Mouse (Mus musculus) MEL (cell line): ENCODE data around the gene Zfp933. TPM values are rescaled to one million over a fixed set of nuclear protein-coding genes. Genes with fewer than 3 reads are reported as not detected.
"Not testable (repeated sequence)": the region's sequence is repeated elsewhere in the genome, so short reads cannot be mapped to it uniquely, and the experiment has no call there.

Experiments used
- DNase-seq: peaks from one replicate; pipeline ENCODE4 v3.0.0; 2011; ENCODE audit warnings: low read depth, low spot score
- H3K27ac ChIP-seq: 2 replicates; pipeline ENCODE4 v1.5.1; 2012; ENCODE audit warnings: low read depth, mild to moderate bottlenecking, control low read depth, low read length, moderate library complexity; ENCODE audit not compliant: control insufficient read depth
- H3K27me3 ChIP-seq, 2 experiments: fragments of 150-350 bp in 1 of 2; sonication (generic) in 1 of 2; 2 replicates each; pipeline ENCODE4 v1.6.1; 2012; ENCODE audit warnings: low read length in 2 of 2, mild to moderate bottlenecking in 2 of 2, improper control_type of control experiment in 1 of 2, moderate library complexity in 1 of 2; ENCODE audit not compliant: insufficient read depth in 2 of 2, control insufficient read depth in 1 of 2
- H3K36me3 ChIP-seq, 2 experiments: 2 replicates each; pipeline ENCODE4 v1.6.1; 2012 to 2014; ENCODE audit warnings: low read length in 2 of 2, improper control_type of control experiment in 1 of 2, inconsistent platforms in 1 of 2, mild to moderate bottlenecking in 1 of 2; ENCODE audit not compliant: insufficient read depth in 2 of 2, control insufficient read depth in 1 of 2
- H3K4me1 ChIP-seq, 2 experiments: fragments of 150-350 bp in 1 of 2; sonication (generic) in 1 of 2; 2 replicates each; pipeline ENCODE4 v1.6.1; 2012; ENCODE audit warnings: low read length in 2 of 2, improper control_type of control experiment in 1 of 2, mild to moderate bottlenecking in 1 of 2; ENCODE audit not compliant: insufficient read depth in 2 of 2, control insufficient read depth in 1 of 2
- H3K4me3 ChIP-seq, 2 experiments: fragments of 150-350 bp in 1 of 2; sonication (generic) in 1 of 2; 2 replicates each; pipeline ENCODE4 v1.5.1; 2012; ENCODE audit warnings: low read depth in 2 of 2, low read length in 2 of 2, mild to moderate bottlenecking in 2 of 2, moderate library complexity in 2 of 2, control low read depth in 1 of 2, improper control_type of control experiment in 1 of 2; ENCODE audit not compliant: control insufficient read depth in 1 of 2, insufficient read depth in 1 of 2
- H3K79me2 ChIP-seq: 2 replicates; pipeline ENCODE4 v1.6.1; 2012; ENCODE audit warnings: mild to moderate bottlenecking, low read length, moderate library complexity; ENCODE audit not compliant: control insufficient read depth, poor library complexity, insufficient read depth
- H3K9ac ChIP-seq: 2 replicates; pipeline ENCODE4 v1.6.1; 2012; ENCODE audit warnings: low read depth, mild to moderate bottlenecking, control low read depth, low read length, moderate library complexity; ENCODE audit not compliant: control insufficient read depth, poor library complexity, severe bottlenecking
- H3K9me3 ChIP-seq: fragments of 150-350 bp; sonication (generic); replicated peaks from 2 replicates; pipeline ENCODE4 v1.6.1; 2012; ENCODE audit warnings: mild to moderate bottlenecking, low read length, improper control_type of control experiment, moderate library complexity; ENCODE audit not compliant: insufficient read depth
- CHD2 ChIP-seq: IDR thresholded peaks from 2 replicates; pipeline ENCODE4 v1.6.1; 2011; ENCODE audit warnings: low read length, improper control_type of control experiment
- CTCF ChIP-seq, 3 experiments: IDR thresholded peaks in 2 of 3; conservative IDR thresholded peaks in 1 of 3; 2 replicates each; pipeline ENCODE4 v1.5.1; 2011 to 2012; ENCODE audit warnings: low read length in 3 of 3, low read depth in 2 of 3, mild to moderate bottlenecking in 2 of 3, improper control_type of control experiment in 1 of 3, inconsistent platforms in 1 of 3, mixed read lengths in 1 of 3, moderate library complexity in 1 of 3; ENCODE audit not compliant: control insufficient read depth in 1 of 3, insufficient read depth in 1 of 3, poor library complexity in 1 of 3, severe bottlenecking in 1 of 3
- ELF1 ChIP-seq: IDR thresholded peaks from 2 replicates; pipeline ENCODE4 v1.6.1; 2014; ENCODE audit warnings: low read depth, mild to moderate bottlenecking, inconsistent platforms, low read length, improper control_type of control experiment, moderate library complexity
- GATA1 ChIP-seq: IDR thresholded peaks from 2 replicates; pipeline ENCODE4 v1.6.1; 2011; ENCODE audit warnings: low read depth, low read length, improper control_type of control experiment
- HCFC1 ChIP-seq: IDR thresholded peaks from 2 replicates; pipeline ENCODE4 v1.6.1; 2012; ENCODE audit warnings: low read depth, mild to moderate bottlenecking, inconsistent platforms, low read length, improper control_type of control experiment, moderate library complexity
- JUND ChIP-seq: IDR thresholded peaks from 2 replicates; pipeline ENCODE4 v1.6.1; 2011; ENCODE audit warnings: low read depth, mild to moderate bottlenecking, improper control_type of control experiment, low read length
- MAZ ChIP-seq: IDR thresholded peaks from 2 replicates; pipeline ENCODE4 v1.6.1; 2012; ENCODE audit warnings: low read depth, mild to moderate bottlenecking, inconsistent platforms, low read length, improper control_type of control experiment
- MYB ChIP-seq: IDR thresholded peaks from 2 replicates; pipeline ENCODE4 v1.6.1; 2011; ENCODE audit warnings: mild to moderate bottlenecking, low read depth, low read length, improper control_type of control experiment
- NELFE ChIP-seq: IDR thresholded peaks from 2 replicates; pipeline ENCODE4 v1.6.1; 2011; ENCODE audit warnings: low read depth, low read length, improper control_type of control experiment
- POLR2A ChIP-seq, 2 experiments: IDR thresholded peaks; 2 replicates each; pipeline ENCODE4 v1.6.1; 2011 to 2012; ENCODE audit warnings: low read length in 2 of 2, mild to moderate bottlenecking in 2 of 2, control low read depth in 1 of 2, improper control_type of control experiment in 1 of 2, low read depth in 1 of 2, moderate library complexity in 1 of 2; ENCODE audit not compliant: control insufficient read depth in 1 of 2, insufficient read depth in 1 of 2, poor library complexity in 1 of 2
- POLR2AphosphoS5 ChIP-seq: IDR thresholded peaks from 2 replicates; pipeline ENCODE4 v1.6.1; 2012; ENCODE audit warnings: low read depth, borderline replicate concordance, mild to moderate bottlenecking, inconsistent platforms, low read length, moderate library complexity, mixed read lengths
- RAD21 ChIP-seq: IDR thresholded peaks from 2 replicates; pipeline ENCODE4 v1.6.1; 2011; ENCODE audit warnings: mild to moderate bottlenecking, low read depth, low read length, improper control_type of control experiment
- RCOR1 ChIP-seq: IDR thresholded peaks from 2 replicates; pipeline ENCODE4 v1.6.1; 2012; ENCODE audit warnings: low read depth, mild to moderate bottlenecking, inconsistent platforms, low read length, improper control_type of control experiment
- SIN3A ChIP-seq: IDR thresholded peaks from 2 replicates; pipeline ENCODE4 v1.6.1; 2012; ENCODE audit warnings: low read length, improper control_type of control experiment, inconsistent platforms
- SMC3 ChIP-seq: IDR thresholded peaks from 2 replicates; pipeline ENCODE4 v1.6.1; 2011; ENCODE audit warnings: low read depth, low read length, improper control_type of control experiment
- TBP ChIP-seq: IDR thresholded peaks from 2 replicates; pipeline ENCODE4 v1.8.0; 2011; ENCODE audit warnings: low read depth, low read length, improper control_type of control experiment
- TCF12 ChIP-seq: IDR thresholded peaks from 2 replicates; pipeline ENCODE4 v1.6.1; 2014; ENCODE audit warnings: low read depth, mild to moderate bottlenecking, inconsistent platforms, low read length, improper control_type of control experiment, moderate library complexity
- UBTF ChIP-seq: IDR thresholded peaks from 2 replicates; pipeline ENCODE4 v1.6.1; 2012; ENCODE audit warnings: low read depth, mild to moderate bottlenecking, inconsistent platforms, low read length, improper control_type of control experiment, moderate library complexity, borderline replicate concordance; ENCODE audit not compliant: insufficient read depth
- USF1 ChIP-seq: IDR thresholded peaks from 2 replicates; pipeline ENCODE4 v1.6.1; 2014; ENCODE audit warnings: low read depth, mild to moderate bottlenecking, inconsistent platforms, low read length, improper control_type of control experiment, moderate library complexity
- ZC3H11A ChIP-seq: IDR thresholded peaks from 2 replicates; pipeline ENCODE4 v1.6.1; 2012; ENCODE audit warnings: low read depth, mild to moderate bottlenecking, inconsistent platforms, low read length, improper control_type of control experiment
- ZKSCAN1 ChIP-seq: IDR thresholded peaks from 2 replicates; pipeline ENCODE4 v1.6.1; 2012; ENCODE audit warnings: low read depth, mild to moderate bottlenecking, inconsistent platforms, low read length, improper control_type of control experiment, moderate library complexity
- ZNF384 ChIP-seq: IDR thresholded peaks from 2 replicates; pipeline ENCODE4 v1.6.1; 2012; ENCODE audit warnings: low read depth, mild to moderate bottlenecking, inconsistent platforms, low read length, improper control_type of control experiment
- polyA plus RNA-seq, 2 experiments: library from polyadenylated mRNA; stranded (reverse) in 1 of 2; unstranded in 1 of 2; fragments of >175 nt in 1 of 2; fragments of >200 nt in 1 of 2; gene quantifications; 2 replicates each; pipeline versions ENCODE4 v1.2.1 to v1.2.4; 2012; ENCODE audit warnings: low replicate concordance in 2 of 2, low read depth in 1 of 2; ENCODE audit not compliant: insufficient read length in 2 of 2, insufficient read depth in 1 of 2, missing spikeins in 1 of 2
- total RNA-seq: library from RNA; depleted of rRNA; stranded (reverse); fragments of 300-350 nt; gene quantifications from 2 replicates; pipeline ENCODE4 v1.2.3, GENCODE M21; 2012

Zfp933 gene
- total and polyA plus RNA-seq, 3 experiments: 4.0 to 353 (median 4.7) TPM

- not testable (repeated sequence) for H3K79me2 ChIP-seq, H3K9ac ChIP-seq, H3K27me3 ChIP-seq, DNase-seq, H3K27ac ChIP-seq, H3K36me3 ChIP-seq, H3K4me3 ChIP-seq, H3K4me1 ChIP-seq, H3K9me3 ChIP-seq
Observed at GRCm38 (mm10) chr4:147819659-147820058, 28.5 kb downstream of the Zfp933 start.

GRCm38 (mm10) chr4:147814592-147815167, 33.5 kb downstream of the Zfp933 start:
- H3K4me1 ChIP-seq: no peaks in the 10 kb centered on the region
- H3K9ac ChIP-seq: no peak overlapping the region
- peak; percentile 70 for DNase-seq
- H3K36me3 ChIP-seq: no peaks in the 10 kb centered on the region
- H3K79me2 ChIP-seq: no peaks in the 10 kb centered on the region
- no peak overlapping the region for H3K27ac ChIP-seq
- no peak overlapping the region for H3K4me3 ChIP-seq
- H3K9me3 ChIP-seq: no peaks in the 10 kb centered on the region
- TF ChIP-seq NELFE (no peak), CHD2 (no peak), SMC3 (peak; percentile 63), RCOR1 (0 out of 2 replicates have a peak, but pooled peaks have one; percentile 27), POLR2A (IDR thresholded peaks at IDR 0.05; ENCODE audit: control insufficient read depth in 1 of 2, insufficient read depth in 1 of 2, low read depth in 1 of 2, low read length in 2 of 2, poor library complexity in 1 of 2) (no peak), TCF12 (no peak), USF1 (no peak), ELF1 (no peak), SIN3A (peak; percentile 24; the same call in 1 of the 2 replicates), POLR2AphosphoS5 (no peak), GATA1 (0 out of 2 replicates have a peak, but pooled peaks have one; percentile 24), MYB (no peak), HCFC1 (no peak), RAD21 (peak; percentile 55), CTCF (IDR thresholded peaks at IDR 0.05 in 2 of 3, conservative IDR thresholded peaks at IDR 0.05 in 1 of 3; ENCODE audit: control insufficient read depth in 1 of 3, insufficient read depth in 1 of 3, low read depth in 2 of 3, low read length in 3 of 3, poor library complexity in 1 of 3, severe bottlenecking in 1 of 3) (peak in 2 of 3 experiments; percentile 48 to 62; a peak in 4 of 6 replicates), JUND (peak; percentile 89), ZC3H11A (peak; percentile 45), UBTF (no peak), MAZ (peak; percentile 27; the same call in 1 of the 2 replicates), ZNF384 (peak; percentile 89), ZKSCAN1 (no peak), TBP (peak; percentile 95)
- H3K27me3 ChIP-seq: no peaks in the 10 kb centered on the region
